Mouse (Mus musculus) R1 (cell line): ENCODE results near the gene Rragd.
"Not testable (repeated sequence)": the region's sequence is repeated elsewhere in the genome, so short reads cannot be mapped to it uniquely, and the experiment has no call there.

Experiments used
- DNase-seq: peaks from one replicate; pipeline ENCODE4 v3.0.0-alpha.2; 2018; ENCODE audit warnings: low read depth, low spot score

Rragd gene

DNA sequence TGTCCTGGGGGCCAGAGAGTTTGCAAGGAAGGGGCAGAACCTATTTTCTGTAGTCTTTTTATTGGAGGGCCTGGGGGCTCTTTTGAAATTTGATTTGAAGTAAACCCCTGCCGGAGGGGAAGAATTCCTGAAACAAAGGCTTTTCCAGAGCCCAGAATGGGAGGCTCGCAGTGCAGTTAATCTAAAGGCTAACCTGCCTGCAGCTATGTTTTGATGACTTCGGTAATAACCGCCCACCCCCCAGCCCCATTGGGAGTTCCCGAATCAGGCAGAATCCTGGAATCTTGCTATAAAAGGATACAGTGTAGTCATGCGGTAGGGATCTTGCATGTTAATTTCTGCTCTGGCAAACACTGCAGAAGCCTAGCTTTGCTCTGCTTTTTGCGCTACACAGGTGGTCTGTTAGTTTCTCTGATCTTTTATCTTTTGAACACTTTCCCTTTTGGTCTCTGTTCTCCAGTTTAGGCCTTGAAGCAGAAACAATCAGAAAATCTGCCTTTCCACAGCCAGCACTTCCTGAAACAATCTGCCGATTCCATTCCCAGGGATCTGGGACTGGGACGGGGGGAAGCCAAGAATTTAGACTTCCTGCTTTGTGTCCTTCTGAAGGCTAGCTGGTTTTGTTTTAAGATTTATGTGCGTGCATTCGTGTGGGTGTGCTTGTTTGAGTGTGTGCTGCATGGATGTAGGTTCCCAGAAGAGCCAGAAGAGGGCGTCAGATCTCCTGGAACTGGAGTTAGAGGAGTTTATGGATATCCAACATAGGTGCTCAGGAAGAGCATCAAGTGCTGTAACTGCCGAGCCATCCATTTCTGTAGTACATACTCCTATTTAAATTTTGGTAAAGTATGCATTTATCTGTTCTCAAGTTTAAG is 2.2 kb downstream of the Rragd start:
- DNase-seq, result peak; percentile 73

DNA sequence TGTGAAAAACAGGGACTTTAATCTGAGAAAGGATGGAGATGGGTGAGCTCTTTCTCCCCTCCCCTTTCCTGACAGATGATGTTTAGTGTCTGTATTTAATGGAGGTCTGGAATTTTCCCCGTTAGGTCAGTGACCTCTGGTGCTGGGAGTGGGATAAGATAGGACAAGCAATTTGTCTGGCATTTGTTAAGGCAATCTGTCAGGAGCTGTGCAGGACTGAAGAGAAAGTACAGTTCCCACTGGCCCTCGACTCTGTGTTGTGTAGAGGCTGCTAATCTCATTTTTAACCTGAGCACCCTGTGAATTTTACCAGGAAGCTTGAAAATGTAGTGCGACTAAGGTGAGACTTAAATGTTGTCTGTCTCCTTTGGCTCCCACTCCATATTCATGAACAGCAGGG is 2.8 kb downstream of the Rragd start:
- peak; percentile 23 for DNase-seq

DNA sequence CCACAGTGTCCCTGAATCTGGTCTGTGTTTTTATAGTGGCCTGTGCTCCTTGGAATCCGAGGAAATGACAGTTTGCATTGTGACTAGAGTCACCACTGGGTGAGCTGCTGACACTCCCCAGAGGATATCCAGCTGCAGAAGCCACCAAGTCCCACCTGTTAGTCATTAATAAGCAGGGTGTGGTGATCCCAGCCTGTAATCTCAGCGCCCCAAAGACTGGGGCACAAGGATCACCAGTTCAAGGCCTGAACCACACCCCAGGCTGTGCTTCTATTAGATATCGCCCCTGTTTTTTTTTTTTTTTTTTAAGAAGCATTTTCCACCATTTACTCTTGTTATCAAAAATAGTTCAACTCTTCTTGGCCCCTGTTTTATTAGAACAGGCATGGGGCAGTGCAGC is 4.2 kb downstream of the Rragd start:
- no peak for DNase-seq

GRCm38 (mm10) chr4:32989346-32989745 is 6.5 kb downstream of the Rragd start:
- DNase-seq, result no peak

- DNase-seq, result peak; percentile 83
These were observed 11.3 kb downstream of the Rragd start for GRCm38 (mm10) chr4:32994168-32994567.

GRCm38 (mm10) chr4:32996083-32996482 is 13.2 kb downstream of the Rragd start:
- peak; percentile 74 for DNase-seq

GRCm38 (mm10) chr4:32997571-32997970 is 14.7 kb downstream of the Rragd start:
- DNase-seq, result no peak

DNA sequence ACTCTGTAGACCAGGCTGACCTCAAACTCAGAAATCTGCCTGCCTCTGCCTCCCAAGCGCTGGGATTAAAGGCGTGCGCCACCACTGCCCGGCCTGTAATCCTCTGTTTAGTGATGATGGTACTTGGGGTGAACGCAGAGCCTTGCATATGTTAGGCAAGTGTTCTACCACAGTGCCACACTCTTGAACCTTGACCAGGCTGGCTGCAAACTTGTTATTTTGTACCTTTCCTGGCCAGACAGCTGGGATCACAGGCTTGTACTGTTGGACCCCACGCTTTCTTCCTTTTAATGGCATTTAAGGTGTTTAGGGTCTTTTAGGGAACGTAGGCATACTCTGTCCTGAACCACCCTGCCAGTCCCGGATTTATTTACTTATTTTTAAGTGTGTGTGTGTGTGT is 16.2 kb downstream of the Rragd start:
- DNase-seq, result no peak

GRCm38 (mm10) chr4:33002081-33002480 is 19.2 kb downstream of the Rragd start:
- DNase-seq, result no peak

DNA sequence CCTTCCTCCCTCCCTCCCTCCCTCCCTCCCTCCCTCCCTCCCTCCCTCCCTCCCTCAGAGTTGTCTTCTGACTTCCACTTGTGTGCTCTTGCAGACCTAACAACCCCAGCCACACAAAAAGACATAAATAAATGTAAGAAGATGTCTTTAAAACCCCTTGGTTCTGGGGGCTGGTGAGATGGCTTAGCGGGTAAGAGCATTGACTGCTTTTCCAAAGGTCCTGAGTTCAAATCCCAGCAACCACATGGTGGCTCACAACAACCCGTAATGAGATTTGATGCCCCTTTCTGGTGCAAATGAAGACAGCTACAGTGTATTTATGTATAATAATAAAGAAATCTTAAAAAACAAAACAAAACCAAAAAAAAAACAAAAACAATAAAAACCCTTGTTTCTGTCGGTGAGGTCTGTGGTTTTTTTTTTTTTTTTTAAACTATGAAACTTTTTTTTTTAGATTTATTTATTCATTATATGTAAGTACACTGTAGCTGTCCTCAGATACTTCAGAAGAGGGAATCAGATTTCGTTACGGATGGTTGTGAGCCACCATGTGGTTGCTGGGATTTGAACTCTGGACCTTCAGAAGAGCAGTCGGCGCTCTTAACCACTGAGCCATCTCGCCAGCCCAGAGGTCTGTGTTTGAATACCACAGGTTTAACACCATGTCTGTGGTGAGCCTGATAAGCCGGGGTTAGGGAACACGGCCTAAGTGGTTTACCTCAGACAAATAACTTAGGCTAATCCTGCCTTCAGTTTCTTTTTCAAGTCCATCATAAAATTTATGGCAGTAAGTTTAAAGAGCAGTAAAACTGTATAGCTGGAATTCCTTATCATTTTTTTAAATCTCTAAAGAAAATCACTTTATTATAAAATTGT is 23.0 kb downstream of the Rragd start:
- DNase-seq, result not testable (repeated sequence)

DNA sequence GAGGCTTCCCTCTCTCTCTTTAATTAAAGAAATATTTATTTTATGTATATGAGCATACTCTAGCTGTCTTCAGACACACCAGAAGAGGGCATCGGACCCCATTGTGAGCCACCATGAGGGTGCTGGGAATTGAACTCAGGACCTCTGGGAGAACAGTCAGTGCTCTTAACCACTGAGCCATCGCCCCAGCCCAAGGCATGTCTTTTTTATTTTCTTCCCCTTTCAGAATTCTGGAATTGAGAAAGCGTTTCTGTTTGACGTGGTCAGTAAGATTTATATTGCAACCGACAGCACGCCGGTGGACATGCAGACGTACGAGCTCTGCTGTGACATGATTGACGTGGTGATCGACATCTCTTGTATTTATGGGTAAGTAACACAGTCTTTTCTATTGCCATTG is 24.0 kb downstream of the Rragd start:
- no peak for DNase-seq

- no peak for DNase-seq
These were observed 24.8 kb downstream of the Rragd start for GRCm38 (mm10) chr4:33007443-33008217.

DNA sequence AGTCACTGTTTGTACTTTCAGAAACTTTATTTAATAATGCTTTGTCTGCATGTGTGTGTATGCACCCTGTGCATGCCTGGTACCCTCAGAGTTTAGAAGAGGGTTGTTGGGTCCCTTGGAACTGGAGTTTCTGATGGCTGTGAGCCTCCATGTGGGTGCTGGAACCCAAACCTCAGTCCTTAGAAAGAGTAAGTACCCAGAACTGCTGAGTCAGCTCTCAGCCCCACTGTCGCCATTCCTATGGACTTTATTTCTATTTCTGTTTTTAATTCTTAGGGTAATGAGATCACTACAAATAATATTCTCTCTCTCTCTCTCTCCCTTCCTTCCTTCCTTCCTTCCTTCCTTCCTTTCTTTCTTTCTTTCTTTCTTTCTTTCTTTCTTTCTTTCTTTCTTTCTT is 27.2 kb downstream of the Rragd start:
- no peak for DNase-seq

DNA sequence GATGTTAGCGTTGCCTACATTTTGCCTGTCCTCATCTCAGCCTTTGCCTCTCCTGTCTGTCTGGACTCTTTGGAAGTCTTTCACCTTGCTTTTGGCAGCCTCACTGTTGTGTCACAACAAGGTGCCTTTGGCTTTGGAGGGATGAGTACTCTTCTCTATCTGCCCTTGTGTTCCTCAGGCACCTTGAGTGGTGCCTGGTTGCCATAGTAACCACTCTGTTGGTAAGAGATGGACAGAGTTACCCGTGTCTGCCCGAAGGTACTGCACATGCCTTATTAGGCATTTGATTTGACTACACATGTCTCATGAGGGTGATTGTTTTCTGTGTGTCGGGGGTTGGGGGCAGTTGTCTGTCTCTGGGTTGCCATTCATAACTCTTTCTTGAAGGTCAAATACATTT is 29.6 kb downstream of the Rragd start:
- DNase-seq, result peak; percentile 56

GRCm38 (mm10) chr4:33018361-33018999 is 35.6 kb downstream of the Rragd start:
- peak; percentile 88 for DNase-seq

GRCm38 (mm10) chr4:33024420-33024819 is 41.6 kb downstream of the Rragd start:
- DNase-seq, result no peak

DNA sequence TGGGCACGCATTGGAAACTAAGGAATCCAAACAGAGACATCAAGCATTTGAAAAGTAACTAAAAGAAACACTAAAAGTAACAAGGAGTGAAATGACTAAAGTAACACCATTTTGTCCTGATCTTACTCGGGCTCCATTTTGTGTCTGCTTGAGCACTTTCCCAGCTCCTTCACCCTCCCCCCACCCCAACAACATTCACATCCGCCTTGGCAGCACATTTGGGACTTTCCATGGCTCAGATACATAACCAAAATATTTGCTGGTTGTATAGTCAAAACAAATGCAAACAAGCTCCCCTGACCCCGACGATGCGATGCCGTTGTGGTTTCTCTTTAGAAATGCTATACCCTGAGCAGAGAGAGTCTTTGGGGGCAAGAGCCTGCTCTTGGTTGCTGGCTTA is 46.3 kb downstream of the Rragd start:
- no peak for DNase-seq

GRCm38 (mm10) chr4:33030264-33031194 is 47.7 kb downstream of the Rragd start:
- DNase-seq, result peak; percentile 57

DNA sequence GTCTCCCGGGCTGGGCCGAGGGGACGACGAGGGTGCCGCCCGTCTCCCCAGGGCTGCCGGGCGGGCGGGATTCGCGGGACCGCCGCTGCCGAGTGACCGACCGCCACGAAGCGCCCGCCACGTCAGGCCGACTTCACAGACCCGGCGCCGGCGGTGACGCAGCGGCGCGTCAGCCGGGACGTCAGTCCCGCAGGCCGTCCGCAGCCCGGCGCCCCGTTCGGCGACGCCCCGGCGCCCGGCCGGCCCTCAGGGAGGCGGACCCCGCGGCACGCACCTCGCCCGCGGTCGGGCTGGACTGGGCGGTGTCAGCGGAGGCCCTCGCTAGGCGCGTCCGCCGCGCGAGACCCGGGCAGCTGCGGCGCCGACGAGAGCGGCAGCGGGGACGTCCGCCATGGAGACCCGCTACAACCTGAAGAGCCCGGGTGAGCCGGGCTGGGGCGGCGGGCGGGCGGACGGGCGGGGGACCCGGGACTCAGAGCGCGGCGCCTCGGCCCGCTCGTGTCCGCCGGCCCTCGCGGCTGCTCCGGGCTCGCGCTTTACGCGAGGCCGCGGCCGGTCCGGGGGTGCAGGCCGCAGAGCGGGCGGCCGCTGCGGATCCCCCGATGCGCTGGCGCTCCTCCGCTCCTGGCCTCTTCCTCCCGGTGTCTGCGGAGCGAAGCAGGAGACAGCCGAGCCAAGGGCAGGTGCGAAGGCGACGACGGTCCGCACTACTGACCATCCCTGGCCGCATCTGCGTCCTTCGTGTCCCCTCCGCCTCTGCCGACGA is 48.5 kb downstream of the Rragd start, which contains the start of gene Ube2j1:
Ube2j1 (plus strand) TSS at position 222 of the 766 bp plus-strand sequence.
- peak; percentile 58 for DNase-seq
